In genomic region chr1:34677105-34677741, GRCm38 (mm10) we compare ENCODE assay signal across 9 mouse cellular contexts.
DNase-seq lines count a peak whose midpoint lies in the region; ATAC-seq and TF ChIP-seq lines count a peak whose summit lies in the region.
"Had no signal": no experiment of that assay in that cellular context is flagged by ENCODE, and none has a peak within 500 bp of the region (broad histone marks: within the 10 kb centered on the region; RNA-seq: fewer than 3 reads in every experiment).

No protein-coding gene starts in this region.

- no peak for TF ChIP-seq EP300 in lung, postnatal 0 days (IDR thresholded peaks at IDR 0.05)

- no peak overlapping the region for H3K27ac ChIP-seq in heart, embryonic 13.5 days (replicated peaks)
- H3K27ac ChIP-seq in ES-E14 (ENCODE audit: insufficient read depth, low read depth, low read length, poor library complexity, severe bottlenecking) = no peak overlapping the region
- H3K27ac ChIP-seq in forebrain, postnatal 0 days (ENCODE audit: low read depth, low read length) = no peak overlapping the region
- no peak overlapping the region for H3K27ac ChIP-seq in midbrain, embryonic 13.5 days
- H3K27ac ChIP-seq in lung, postnatal 0 days (ENCODE audit: low read length) = no peak overlapping the region

- intact Hi-C loops in gastrocnemius, postnatal 36 days (cut with DNase I) = no loop called here

- peak overlapping the region; percentile 78 for H3K9ac ChIP-seq in heart, embryonic 13.5 days
- no peak overlapping the region for H3K9ac ChIP-seq in ES-E14 (ENCODE audit: insufficient read depth, low read depth, low read length, poor library complexity, severe bottlenecking)
- H3K9ac ChIP-seq in forebrain, postnatal 0 days = no peak overlapping the region
- no peak overlapping the region; the same call in 1 of the 2 replicates for H3K9ac ChIP-seq in midbrain, embryonic 13.5 days (replicated peaks)
- no peak overlapping the region for H3K9ac ChIP-seq in lung, postnatal 0 days (replicated peaks; ENCODE audit: low read depth)

- H3K9me3 ChIP-seq in heart, embryonic 13.5 days = no peaks in the 10 kb centered on the region
- H3K9me3 ChIP-seq in ES-E14 (ENCODE audit: control insufficient read depth, insufficient read depth, low read depth, low read length) = no peaks in the 10 kb centered on the region
- H3K9me3 ChIP-seq in forebrain, postnatal 0 days (ENCODE audit: low read length) = no peaks in the 10 kb centered on the region
- no peaks in the 10 kb centered on the region for H3K9me3 ChIP-seq in midbrain, embryonic 13.5 days
- no peaks in the 10 kb centered on the region for H3K9me3 ChIP-seq in lung, postnatal 0 days (ENCODE audit: low read length)

- ATAC-seq in heart, embryonic 13.5 days (ENCODE audit: extremely low read depth, insufficient number of reproducible peaks, low FRiP score, low TSS enrichment) = no peak
- no peak for ATAC-seq in forebrain, postnatal 0 days
- no peak for ATAC-seq in midbrain, embryonic 13.5 days
- ATAC-seq in lung, postnatal 0 days = no peak

- H3K4me1 ChIP-seq in heart, embryonic 13.5 days = peaks cover 20% of the 10 kb centered on the region
- H3K4me1 ChIP-seq in ES-E14 (ENCODE audit: control insufficient read depth in 2 of 2, insufficient read depth in 2 of 2, low read length in 2 of 2, poor library complexity in 1 of 2) = peaks cover 0 to 2% of the 10 kb centered on the region in 2 experiments; a peak in 1 of 4 replicates
- peaks cover 13% of the 10 kb centered on the region; the same call in 1 of the 2 replicates for H3K4me1 ChIP-seq in forebrain, postnatal 0 days (ENCODE audit: insufficient read depth)
- peaks cover 20% of the 10 kb centered on the region for H3K4me1 ChIP-seq in midbrain, embryonic 13.5 days (replicated peaks)
- peaks cover 4% of the 10 kb centered on the region; the same call in 1 of the 2 replicates for H3K4me1 ChIP-seq in lung, postnatal 0 days (ENCODE audit: insufficient read depth, low read depth, low read length)

- peak overlapping the region; percentile 91 for H3K4me2 ChIP-seq in heart, embryonic 13.5 days
- H3K4me2 ChIP-seq in forebrain, postnatal 0 days (ENCODE audit: low read depth) = peak overlapping the region; percentile 75
- H3K4me2 ChIP-seq in midbrain, embryonic 13.5 days (replicated peaks) = peak overlapping the region; percentile 90
- no peak overlapping the region; the same call in 1 of the 2 replicates for H3K4me2 ChIP-seq in lung, postnatal 0 days (replicated peaks; ENCODE audit: low read depth, low read length)

- no peak for DNase-seq in heart, adult 8-10 months (ENCODE audit: low spot score)
- DNase-seq in ES-E14 (ENCODE audit: low read depth, low spot score) = no peak
- DNase-seq in forebrain, postnatal 0 days = no peak
- no peak for DNase-seq in thymus, postnatal 36 days
- DNase-seq in gastrocnemius, postnatal 36 days = no peak
- DNase-seq in lung, postnatal 0 days (ENCODE audit: low spot score) = no peak
- DNase-seq: cerebellum, adult 11-12 months had no signal

- in situ Hi-C loops in ES-E14 (cut with MboI; ENCODE audit: low sequenced_read_pairs in 2 of 2, unreplicated experiment in 2 of 2) = no loop called here

- H3K4me3 ChIP-seq in heart, embryonic 13.5 days = peak overlapping the region; percentile 65
- no peak overlapping the region for H3K4me3 ChIP-seq in ES-E14 (ENCODE audit: insufficient read depth in 1 of 2, low read depth in 1 of 2, low read length in 2 of 2, poor library complexity in 1 of 2, severe bottlenecking in 1 of 2)
- H3K4me3 ChIP-seq in forebrain, postnatal 0 days (ENCODE audit: low read depth, low read length) = no peak overlapping the region
- peak overlapping the region; percentile 50 for H3K4me3 ChIP-seq in midbrain, embryonic 13.5 days (replicated peaks)
- H3K4me3 ChIP-seq in lung, postnatal 0 days (ENCODE audit: low read depth, low read length) = no peak overlapping the region

- 37% methylated on average over 12 of the region's 12 CpGs for WGBS in heart, embryonic 13.5 days
- 59% methylated on average over 12 of the region's 12 CpGs for WGBS in forebrain, postnatal 0 days
- WGBS in midbrain, embryonic 13.5 days = 55% methylated on average over 12 of the region's 12 CpGs
- 37% methylated on average over 12 of the region's 12 CpGs for WGBS in lung, postnatal 0 days

- no peaks in the 10 kb centered on the region for H3K36me3 ChIP-seq in heart, embryonic 13.5 days
- no peaks in the 10 kb centered on the region for H3K36me3 ChIP-seq in ES-E14 (ENCODE audit: control insufficient read depth, insufficient read depth, low read length, poor library complexity, severe bottlenecking)
- H3K36me3 ChIP-seq in forebrain, postnatal 0 days (ENCODE audit: insufficient read depth) = no peaks in the 10 kb centered on the region
- no peaks in the 10 kb centered on the region for H3K36me3 ChIP-seq in midbrain, embryonic 13.5 days
- H3K36me3 ChIP-seq in lung, postnatal 0 days (ENCODE audit: insufficient read depth, low read length) = no peaks in the 10 kb centered on the region

- peaks cover 66% of the 10 kb centered on the region for H3K27me3 ChIP-seq in heart, embryonic 13.5 days (replicated peaks)
- H3K27me3 ChIP-seq in forebrain, postnatal 0 days (ENCODE audit: insufficient read depth, low read length) = no peaks in the 10 kb centered on the region
- peaks cover 55% of the 10 kb centered on the region for H3K27me3 ChIP-seq in midbrain, embryonic 13.5 days
- H3K27me3 ChIP-seq in lung, postnatal 0 days (replicated peaks; ENCODE audit: insufficient read depth, low read length) = peaks cover 17% of the 10 kb centered on the region; the same call in 1 of the 2 replicates

- TF ChIP-seq CTCF in forebrain, postnatal 0 days (IDR thresholded peaks at IDR 0.05; ENCODE audit: low read depth) = no peak
- no peak for TF ChIP-seq CTCF in lung, postnatal 0 days (IDR thresholded peaks at IDR 0.05)

TF ChIP-seq in ES-E14, 5 proteins besides CTCF, POLR2A, EP300 and RAD21:
- no peak for TF ChIP-seq ZNF384 (IDR thresholded peaks at IDR 0.05; ENCODE audit: low read depth, low read length)
- TF ChIP-seq MAFK (IDR thresholded peaks at IDR 0.05; ENCODE audit: insufficient read depth, low read depth, low read length) = peak; percentile 93

Comparison
In these comparisons a context has a peak if more than half of its experiments do, and no peak if none do; other contexts are left out.
1. H3K4me3 ChIP-seq: peak in heart, embryonic 13.5 days (single experiment) and midbrain, embryonic 13.5 days (single experiment); none in ES-E14 (0 of 2), forebrain, postnatal 0 days (single experiment) and lung, postnatal 0 days (single experiment).